Mouse (Mus musculus) cortical plate, adult 2 months (tissue): Measurements from ENCODE around the gene Mfsd6l.

Source experiments
- CTCF ChIP-seq: fragments of 200-500 bp; IDR thresholded peaks from 2 replicates; pipeline ENCODE4 v1.5.1; 2011; ENCODE audit warnings: mild to moderate bottlenecking, control low read depth, low read length; ENCODE audit not compliant: insufficient read depth; ENCODE audit errors: extremely low read depth
- POLR2A ChIP-seq: fragments of 200-500 bp; IDR thresholded peaks from 2 replicates; pipeline ENCODE4 v1.6.1; 2011; ENCODE audit warnings: mild to moderate bottlenecking, low read length, control low read depth; ENCODE audit not compliant: insufficient read depth; ENCODE audit errors: extremely low read depth

DNA sequence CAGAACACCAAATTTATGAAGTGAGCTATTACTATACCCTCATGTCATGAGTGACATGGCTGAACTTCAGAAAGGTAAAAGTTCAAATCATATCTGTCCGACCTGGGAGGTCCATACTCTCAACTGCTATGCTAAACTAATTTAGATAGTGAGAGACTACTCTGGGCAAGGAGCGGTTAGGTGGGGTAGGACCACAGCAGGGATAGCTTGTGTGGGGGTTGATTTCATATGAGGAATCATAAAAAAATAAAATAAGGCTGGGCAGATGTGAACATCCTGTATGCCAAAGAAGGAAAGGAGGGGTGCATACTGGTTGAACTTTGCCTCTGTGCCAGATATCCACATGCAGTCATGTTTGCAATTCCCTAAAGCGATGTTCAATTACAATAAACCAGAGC, 9.0 kb downstream of the Mfsd6l start:
- TF ChIP-seq POLR2A (no peak), CTCF (no peak)
